Mouse (Mus musculus) midbrain, embryonic 14.5 days (tissue): ENCODE data around the gene 1700086D15Rik. TPM values are rescaled to one million over a fixed set of nuclear protein-coding genes. Genes with fewer than 3 reads are reported as not detected.

Experiments
- polyA plus RNA-seq: library from polyadenylated mRNA; unstranded; fragments of >200 nt; fragmentation: Nextera tagmentation; extraction: Ambion mirVana; gene quantifications from 2 replicates; pipeline ENCODE4 v1.2.1, GENCODE M21; 2014

The 1700086D15Rik gene
- polyA plus RNA-seq, 1 experiment from 2014 or later, result 0.26 TPM

Other genes starting within 250 kb of the 1700086D15Rik start
- 27.9 and 33.2 TPM in 2 replicates for gene Elac2, start 180.9 kb downstream of the 1700086D15Rik start, polyA plus RNA-seq
- gene Arhgap44, start 3.1 kb upstream of the 1700086D15Rik start, polyA plus RNA-seq, result 13.0 and 14.9 TPM in 2 replicates
- gene Myocd, start 110.1 kb upstream of the 1700086D15Rik start, polyA plus RNA-seq, result 0.05 and 0.11 TPM in 2 replicates